Comparison of ENCODE assay signal across 19 mouse cellular contexts in the genomic region with DNA sequence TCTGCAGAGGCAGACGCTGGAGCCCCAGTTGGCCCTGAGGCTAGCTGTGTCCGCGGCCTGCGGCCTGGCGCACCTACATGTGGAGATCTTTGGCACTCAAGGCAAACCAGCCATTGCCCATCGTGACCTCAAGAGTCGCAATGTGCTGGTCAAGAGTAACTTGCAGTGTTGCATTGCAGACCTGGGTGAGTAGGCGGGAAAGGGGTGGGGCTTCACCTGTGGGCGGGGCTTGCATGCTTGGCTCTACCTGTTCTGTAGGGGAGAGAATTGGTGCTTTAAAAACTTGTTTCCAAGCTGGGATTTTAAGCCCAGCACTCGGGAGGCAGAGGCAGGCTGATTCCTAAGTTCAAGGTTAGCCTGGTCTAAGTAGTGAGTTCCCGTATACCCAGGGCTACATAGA. TPM values are rescaled to one million over a fixed set of nuclear protein-coding genes. Genes with fewer than 3 reads are reported as not detected.
"Had no signal": no experiment of that assay in that cellular context is flagged by ENCODE, and none has a peak within 500 bp of the region (broad histone marks: within the 10 kb centered on the region; RNA-seq: fewer than 3 reads in every experiment).

No protein-coding gene starts in this region.

- H3K27me3 ChIP-seq: kidney, embryonic 15.5 days; limb, embryonic 13.5 days had no signal

- ATAC-seq: intestine, embryonic 16.5 days; midbrain, embryonic 16.5 days had no signal

- H3K27ac ChIP-seq: kidney, embryonic 15.5 days; limb, embryonic 13.5 days; liver, embryonic 14.5 days; macrophage; midbrain, embryonic 12.5 days; neural tube, embryonic 13.5 days had no signal

- H3K9me3 ChIP-seq: kidney, embryonic 15.5 days; limb, embryonic 13.5 days; megakaryocyte, embryonic 14.5 days; midbrain, embryonic 12.5 days; neural tube, embryonic 13.5 days had no signal

- H3K9ac ChIP-seq: kidney, embryonic 15.5 days; limb, embryonic 13.5 days; liver, embryonic 14.5 days; midbrain, embryonic 12.5 days; neural tube, embryonic 13.5 days had no signal

- H3K36me3 ChIP-seq: midbrain, embryonic 12.5 days; neural tube, embryonic 13.5 days had no signal

- H3K4me3 ChIP-seq: kidney, embryonic 15.5 days; limb, embryonic 13.5 days; megakaryocyte, embryonic 14.5 days; midbrain, embryonic 12.5 days; neural tube, embryonic 13.5 days had no signal

- DNase-seq: kidney, adult 2 months; kidney, postnatal 14 days; left cerebral cortex, postnatal 4 days; right cerebral cortex, postnatal 25 days; thymus, adult 18-20 months; thymus, postnatal 14 days had no signal

- H3K4me2 ChIP-seq: kidney, embryonic 15.5 days; limb, embryonic 13.5 days; midbrain, embryonic 12.5 days; neural tube, embryonic 13.5 days had no signal

RNA-seq across cellular contexts. Expression of a gene that starts 21.9 kb away (rescaled TPM):
- polyA plus RNA-seq: intestine, embryonic 16.5 days; kidney, adult 2 months; kidney, embryonic 15.5 days; large intestine, adult 2 months; limb, embryonic 13.5 days; liver, adult 2 months; liver, embryonic 14.5 days; macrophage; midbrain, embryonic 12.5 days; midbrain, embryonic 16.5 days; neural tube, embryonic 13.5 days; small intestine, adult 2 months; stomach, embryonic 16.5 days had no signal
